Mouse (Mus musculus) C2C12 (cell line): ENCODE data around the gene Tbc1d14. TPM values are rescaled to one million over a fixed set of nuclear protein-coding genes. Genes with fewer than 3 reads are reported as not detected.

ENCODE experiments used
- H3K27me3 ChIP-seq: one replicate; pipeline ENCODE4 v1.6.1; 2011; ENCODE audit not compliant: control insufficient read depth, insufficient read depth, insufficient read length
- H3K36me3 ChIP-seq: one replicate; pipeline ENCODE4 v1.6.1; 2011; ENCODE audit not compliant: control insufficient read depth, insufficient read depth
- H3K4me3 ChIP-seq: one replicate; pipeline ENCODE4 v1.5.1; 2011; ENCODE audit warnings: mild to moderate bottlenecking, control low read depth; ENCODE audit not compliant: poor library complexity, insufficient read depth, severe bottlenecking
- H3K79me2 ChIP-seq: one replicate; pipeline ENCODE4 v1.6.1; 2011; ENCODE audit not compliant: control insufficient read depth, insufficient read depth
- H3K79me3 ChIP-seq: one replicate; pipeline ENCODE4 v1.6.1; 2011; ENCODE audit warnings: low read depth, control low read depth
- H3ac ChIP-seq: one replicate; pipeline ENCODE3; 2011; ENCODE audit warnings: low read depth; ENCODE audit not compliant: control insufficient read depth, insufficient read length
- CEBPB ChIP-seq: IDR thresholded peaks from one replicate; pipeline ENCODE4 v1.6.1; 2011; ENCODE audit warnings: low read depth, mild to moderate bottlenecking, control low read depth, moderate library complexity
- CTCF ChIP-seq: IDR thresholded peaks from one replicate; pipeline ENCODE4 v1.5.1; 2011; ENCODE audit not compliant: control insufficient read depth, insufficient read depth, insufficient read length
- FOSL1 ChIP-seq: IDR thresholded peaks from one replicate; pipeline ENCODE4 v1.8.0; 2011; ENCODE audit warnings: mild to moderate bottlenecking, low read length; ENCODE audit not compliant: poor library complexity, insufficient read depth, severe bottlenecking
- MAX ChIP-seq: IDR thresholded peaks from one replicate; pipeline ENCODE4 v1.6.1; 2011; ENCODE audit warnings: mild to moderate bottlenecking, control low read depth
- MYOD1 ChIP-seq: IDR thresholded peaks from one replicate; pipeline ENCODE4 v1.6.1; 2011; ENCODE audit warnings: low read depth; ENCODE audit not compliant: control insufficient read depth, insufficient read length
- MYOG ChIP-seq: IDR thresholded peaks from one replicate; pipeline ENCODE4 v1.6.1; 2011; ENCODE audit not compliant: control insufficient read depth, insufficient read length; ENCODE audit errors: extremely low read depth
- USF1 ChIP-seq: IDR thresholded peaks from one replicate; pipeline ENCODE4 v1.6.1; 2011; ENCODE audit warnings: low read depth, mild to moderate bottlenecking, control low read depth, moderate library complexity
- polyA plus RNA-seq: library from polyadenylated mRNA; unstranded; fragments of >200 nt; fragmentation: generic; extraction: Trizol; gene quantifications from one replicate; pipeline ENCODE4 v1.2.1, GENCODE M21; 2012; ENCODE audit warnings: missing spikeins

The Tbc1d14 gene
- polyA plus RNA-seq, 1 experiment, result 10.7 TPM

DNA sequence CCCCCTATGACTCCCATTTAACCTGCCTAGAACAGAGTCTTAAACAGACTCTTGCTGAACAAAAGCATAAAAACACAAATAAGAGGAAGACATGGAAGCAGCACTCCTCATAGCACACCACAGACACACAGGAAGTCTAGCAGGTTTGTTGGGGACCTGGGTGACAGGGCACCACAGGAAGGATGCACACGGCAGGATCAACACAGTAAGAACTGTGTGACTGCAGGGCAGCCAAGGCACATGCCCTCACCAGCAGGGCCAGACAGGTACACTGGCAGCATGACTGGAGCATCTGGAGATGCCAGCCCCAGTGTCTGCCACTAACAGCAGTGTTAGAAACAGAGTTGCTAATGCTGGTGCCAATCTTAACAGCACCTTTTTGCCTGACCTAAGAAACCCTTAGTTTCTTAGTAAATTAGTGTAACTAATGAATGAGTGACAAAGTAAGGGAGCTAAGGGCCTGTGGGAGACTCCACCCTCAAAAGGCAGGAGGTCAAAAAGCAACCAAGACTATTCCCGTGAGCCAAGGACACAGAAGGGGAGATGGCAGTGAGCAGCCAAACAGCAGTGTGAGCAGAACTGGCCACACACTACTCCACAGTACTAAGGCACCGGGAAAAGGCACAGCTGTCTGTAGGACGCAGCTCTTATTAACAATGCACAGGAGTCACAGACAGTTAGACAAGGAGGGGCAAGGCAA lies 22.4 kb downstream of the Tbc1d14 start:
- no peak for TF ChIP-seq CEBPB
- TF ChIP-seq MYOG, result no peak
- TF ChIP-seq FOSL1, result no peak
- no peak for TF ChIP-seq MAX
- no peak for TF ChIP-seq USF1
- TF ChIP-seq CTCF, result no peak
- TF ChIP-seq MYOD1, result no peak
- H3K79me3 ChIP-seq, result no peaks in the 10 kb centered on the region
- H3K36me3 ChIP-seq, result no peaks in the 10 kb centered on the region
- no peaks in the 10 kb centered on the region for H3K79me2 ChIP-seq
- H3K4me3 ChIP-seq, result no peak overlapping the region
- H3K27me3 ChIP-seq, result no peaks in the 10 kb centered on the region
- no peak overlapping the region for H3ac ChIP-seq

DNA sequence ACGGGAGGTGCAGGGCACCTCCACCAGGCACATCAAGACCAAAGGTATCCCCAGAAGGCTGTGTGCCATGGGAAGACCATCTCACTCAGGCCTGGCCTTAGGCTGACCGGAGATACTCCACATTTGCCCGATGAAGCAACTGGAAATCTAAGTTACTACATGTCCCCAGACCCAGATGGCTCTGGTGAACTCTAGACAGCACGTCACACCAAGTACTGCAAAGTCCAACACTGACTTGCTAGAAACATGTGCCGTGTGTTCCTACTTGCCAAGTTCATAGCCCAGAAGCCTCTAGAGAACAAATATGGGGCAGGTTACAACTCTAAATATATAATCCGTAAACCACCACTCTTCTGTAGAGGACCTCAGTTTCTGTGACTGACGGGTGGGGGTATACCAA lies 23.0 kb downstream of the Tbc1d14 start:
- H3K79me3 ChIP-seq, result no peaks in the 10 kb centered on the region

DNA sequence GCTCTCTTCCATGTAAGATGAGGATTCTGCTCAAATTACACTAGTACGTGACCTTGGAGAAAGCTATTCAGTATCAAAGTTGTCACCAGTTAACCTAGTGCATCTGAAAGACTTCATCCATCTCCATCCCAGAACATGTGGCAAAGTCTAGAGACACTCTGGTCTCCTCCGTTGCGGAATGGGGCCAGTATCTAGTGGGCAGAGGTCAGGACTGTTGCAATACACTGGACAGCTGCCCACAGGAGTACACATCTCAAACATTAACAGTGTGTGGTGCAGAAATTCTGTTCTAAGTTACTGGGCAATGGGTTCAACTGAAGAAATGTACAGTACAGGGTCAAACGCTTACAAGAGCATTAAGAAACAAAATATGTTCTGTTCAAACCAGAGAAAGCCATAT lies 25.0 kb downstream of the Tbc1d14 start:
- H3K36me3 ChIP-seq, result no peaks in the 10 kb centered on the region
- H3K79me3 ChIP-seq, result no peaks in the 10 kb centered on the region
- no peak for TF ChIP-seq MYOG
- TF ChIP-seq CEBPB, result no peak
- TF ChIP-seq FOSL1, result no peak
- no peak for TF ChIP-seq MAX
- no peak for TF ChIP-seq MYOD1
- no peak for TF ChIP-seq USF1
- TF ChIP-seq CTCF, result no peak
- no peak overlapping the region for H3ac ChIP-seq
- no peak overlapping the region for H3K4me3 ChIP-seq
- H3K79me2 ChIP-seq, result no peaks in the 10 kb centered on the region
- H3K27me3 ChIP-seq, result no peaks in the 10 kb centered on the region

More for the DNA sequence above, 23.0 kb downstream of the Tbc1d14 start:
- no peaks in the 10 kb centered on the region for H3K27me3 ChIP-seq
- no peaks in the 10 kb centered on the region for H3K36me3 ChIP-seq
- TF ChIP-seq MYOG (no peak), CTCF (no peak), USF1 (no peak), FOSL1 (no peak), MAX (no peak), CEBPB (no peak), MYOD1 (no peak)
- H3K79me2 ChIP-seq, result no peaks in the 10 kb centered on the region
- H3ac ChIP-seq, result no peak overlapping the region
- no peak overlapping the region for H3K4me3 ChIP-seq

DNA sequence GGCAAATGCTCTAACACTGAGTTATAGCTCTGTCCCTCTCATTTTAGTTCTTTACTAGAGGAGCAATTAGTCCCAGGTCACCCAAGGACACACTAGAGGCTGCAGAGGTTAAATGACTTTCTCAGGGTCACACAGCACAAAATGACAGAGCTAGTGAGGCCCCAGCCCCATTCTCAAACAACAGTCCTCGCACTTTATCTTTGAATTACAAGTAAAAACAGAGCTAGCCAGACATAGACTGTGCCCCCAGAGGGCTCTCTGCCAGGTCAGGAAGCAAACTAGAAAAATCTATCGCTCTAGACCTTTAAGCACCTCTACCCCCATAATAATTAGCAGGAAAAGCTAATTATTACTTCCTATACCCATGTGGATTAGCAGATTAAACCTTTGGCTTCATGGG lies 25.4 kb downstream of the Tbc1d14 start:
- no peaks in the 10 kb centered on the region for H3K27me3 ChIP-seq
- no peak for TF ChIP-seq MYOD1
- TF ChIP-seq USF1, result no peak
- H3K79me2 ChIP-seq, result no peaks in the 10 kb centered on the region
- H3K79me3 ChIP-seq, result no peaks in the 10 kb centered on the region
- no peak overlapping the region for H3K4me3 ChIP-seq
- no peaks in the 10 kb centered on the region for H3K36me3 ChIP-seq
- H3ac ChIP-seq, result no peak overlapping the region

DNA sequence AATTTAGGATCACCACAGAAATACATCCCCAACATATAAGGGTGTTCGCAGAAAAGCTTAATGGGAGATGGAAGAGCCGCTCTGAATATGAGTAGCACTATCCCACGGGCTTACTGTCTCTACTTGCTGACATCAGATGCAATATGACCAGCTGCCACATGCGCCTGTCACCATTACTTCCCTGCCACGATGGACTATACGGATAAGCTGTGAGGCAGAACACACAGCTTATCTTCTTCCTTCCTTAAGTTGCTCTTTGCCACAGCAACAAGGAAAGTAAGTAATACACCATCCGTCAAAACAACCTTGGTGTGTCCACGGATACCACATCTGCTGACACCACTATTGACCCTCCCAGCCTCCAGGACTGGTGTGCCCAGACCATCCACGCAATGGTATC lies 28.5 kb downstream of the Tbc1d14 start:
- H3K4me3 ChIP-seq, result no peak overlapping the region
- TF ChIP-seq MYOD1, result no peak
- TF ChIP-seq FOSL1, result no peak
- TF ChIP-seq CEBPB, result no peak
- no peak for TF ChIP-seq MAX
- no peak for TF ChIP-seq MYOG
- no peak for TF ChIP-seq CTCF
- TF ChIP-seq USF1, result no peak
- H3K36me3 ChIP-seq, result no peaks in the 10 kb centered on the region
- H3K27me3 ChIP-seq, result no peaks in the 10 kb centered on the region
- H3K79me2 ChIP-seq, result no peaks in the 10 kb centered on the region
- H3K79me3 ChIP-seq, result no peaks in the 10 kb centered on the region
- H3ac ChIP-seq, result no peak overlapping the region

DNA sequence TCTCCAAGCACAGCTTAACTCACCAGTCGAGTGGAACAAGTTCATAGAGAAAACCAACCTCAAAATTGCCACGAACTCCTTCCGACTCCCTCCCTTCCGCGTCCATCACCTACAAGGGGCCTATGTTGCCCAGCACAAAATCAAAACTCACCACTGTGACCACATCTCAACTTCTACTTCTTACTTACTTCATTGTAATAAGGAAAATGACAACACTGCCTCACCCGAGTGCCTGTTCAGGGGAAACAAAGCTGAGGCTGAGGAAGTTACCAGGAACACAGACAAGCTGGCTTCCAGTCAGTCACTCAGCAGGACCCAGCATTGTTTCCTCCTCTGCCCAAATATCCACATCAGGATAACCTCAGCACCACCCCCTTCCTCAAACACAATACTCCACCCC lies 29.3 kb downstream of the Tbc1d14 start:
- Histone ChIP-seq H3K27me3 (no peaks in the 10 kb centered on the region), H3K79me2 (no peaks in the 10 kb centered on the region), H3K4me3 (no peak overlapping the region), H3K79me3 (no peaks in the 10 kb centered on the region), H3ac (no peak overlapping the region), H3K36me3 (no peaks in the 10 kb centered on the region)
- TF ChIP-seq MYOD1 (no peak), MYOG (no peak), USF1 (no peak), CEBPB (no peak), CTCF (no peak), FOSL1 (no peak), MAX (no peak)
